Mouse (Mus musculus): ENCODE measurements at regions not wholly inside any gene's neighbourhood (a gene's known extent, or its start where the extent isn't known, plus 50 kb on each side); places are given as distances from the start of the nearest gene placed in this dataset.
A peak's percentile ranks its signal among the peaks of the same experiment; 100 is the strongest.
"Not testable (repeated sequence)": the region's sequence is repeated elsewhere in the genome, so short reads cannot be mapped to it uniquely, and the experiment has no call there.

GRCm38 (mm10) chr3:124069182-124069581 is 251.5 kb upstream of the Tram1l1 start:
- no peak overlapping the region for H3K4me2 ChIP-seq (replicated peaks; ENCODE audit: low read depth, low read length)
- ATAC-seq (ENCODE audit: low FRiP score, low TSS enrichment) = no peak
- no peaks in the 10 kb centered on the region for H3K9me3 ChIP-seq (ENCODE audit: low read length)
- no peaks in the 10 kb centered on the region for H3K27me3 ChIP-seq (ENCODE audit: insufficient read depth, low read length)
- H3K4me1 ChIP-seq (ENCODE audit: insufficient read depth, low read length) = no peaks in the 10 kb centered on the region
- no peaks in the 10 kb centered on the region for H3K36me3 ChIP-seq (ENCODE audit: insufficient read depth, low read length)
- H3K27ac ChIP-seq (ENCODE audit: low read length) = no peak overlapping the region
- H3K4me3 ChIP-seq (ENCODE audit: low read length) = no peak overlapping the region
- H3K9ac ChIP-seq (replicated peaks; ENCODE audit: low read length) = no peak overlapping the region
- WGBS = 85% methylated on average over 1 of the region's 1 CpGs

- H3K36me3 ChIP-seq (ENCODE audit: insufficient read depth, low read length) = no peaks in the 10 kb centered on the region
- no peaks in the 10 kb centered on the region for H3K4me1 ChIP-seq (ENCODE audit: insufficient read depth, low read length)
- no peak for ATAC-seq (ENCODE audit: low FRiP score, low TSS enrichment)
- no peak overlapping the region for H3K4me2 ChIP-seq (replicated peaks; ENCODE audit: low read depth, low read length)
- no peak overlapping the region for H3K27ac ChIP-seq (ENCODE audit: low read length)
- H3K9ac ChIP-seq (replicated peaks; ENCODE audit: low read length) = no peak overlapping the region
- H3K4me3 ChIP-seq (ENCODE audit: low read length) = no peak overlapping the region
- H3K27me3 ChIP-seq (ENCODE audit: insufficient read depth, low read length) = no peaks in the 10 kb centered on the region
- WGBS = 71% methylated on average over 6 of the region's 6 CpGs
- no peaks in the 10 kb centered on the region for H3K9me3 ChIP-seq (ENCODE audit: low read length)
These were observed 244.6 kb upstream of the Tram1l1 start for GRCm38 (mm10) chr3:124075974-124076606.

GRCm38 (mm10) chr3:124092404-124093121 is 228.1 kb upstream of the Tram1l1 start:
- Histone ChIP-seq H3K4me3 (ENCODE audit: low read length) (no peak overlapping the region), H3K9ac (replicated peaks; ENCODE audit: low read length) (no peak overlapping the region), H3K9me3 (ENCODE audit: low read length) (no peaks in the 10 kb centered on the region), H3K4me2 (replicated peaks; ENCODE audit: low read depth, low read length) (no peak overlapping the region), H3K27me3 (ENCODE audit: insufficient read depth, low read length) (no peaks in the 10 kb centered on the region), H3K36me3 (ENCODE audit: insufficient read depth, low read length) (no peaks in the 10 kb centered on the region), H3K4me1 (ENCODE audit: insufficient read depth, low read length) (peaks cover 3% of the 10 kb centered on the region; the same call in 1 of the 2 replicates), H3K27ac (ENCODE audit: low read length) (peak overlapping the region; percentile 62)
- peak; percentile 63; the same call in 1 of the 2 replicates for ATAC-seq (ENCODE audit: low FRiP score, low TSS enrichment)
- WGBS = 42% methylated on average over 9 of the region's 9 CpGs

- Histone ChIP-seq H3K9ac (replicated peaks; ENCODE audit: low read length) (no peak overlapping the region), H3K4me1 (ENCODE audit: insufficient read depth, low read length) (no peaks in the 10 kb centered on the region), H3K4me3 (ENCODE audit: low read length) (no peak overlapping the region), H3K27me3 (ENCODE audit: insufficient read depth, low read length) (no peaks in the 10 kb centered on the region), H3K27ac (ENCODE audit: low read length) (no peak overlapping the region), H3K4me2 (replicated peaks; ENCODE audit: low read depth, low read length) (no peak overlapping the region), H3K9me3 (ENCODE audit: low read length) (no peaks in the 10 kb centered on the region), H3K36me3 (ENCODE audit: insufficient read depth, low read length) (no peaks in the 10 kb centered on the region)
- ATAC-seq (ENCODE audit: low FRiP score, low TSS enrichment) = no peak
- WGBS = 76% methylated on average over 1 of the region's 1 CpGs
These were observed 206.7 kb upstream of the Tram1l1 start for GRCm38 (mm10) chr3:124113995-124114394.

- 75% methylated on average over 2 of the region's 2 CpGs for WGBS
- no peak overlapping the region for H3K4me3 ChIP-seq (ENCODE audit: low read length)
- no peak overlapping the region for H3K9ac ChIP-seq (replicated peaks; ENCODE audit: low read length)
- H3K36me3 ChIP-seq (ENCODE audit: insufficient read depth, low read length) = no peaks in the 10 kb centered on the region
- H3K4me2 ChIP-seq (replicated peaks; ENCODE audit: low read depth, low read length) = no peak overlapping the region
- no peaks in the 10 kb centered on the region for H3K27me3 ChIP-seq (ENCODE audit: insufficient read depth, low read length)
- H3K4me1 ChIP-seq (ENCODE audit: insufficient read depth, low read length) = no peaks in the 10 kb centered on the region
- no peak overlapping the region for H3K27ac ChIP-seq (ENCODE audit: low read length)
- no peak for ATAC-seq (ENCODE audit: low FRiP score, low TSS enrichment)
- no peaks in the 10 kb centered on the region for H3K9me3 ChIP-seq (ENCODE audit: low read length)
These were observed 164.4 kb upstream of the Tram1l1 start for GRCm38 (mm10) chr3:124156255-124156654.

- WGBS = 66% methylated on average over 6 of the region's 6 CpGs
- H3K27ac ChIP-seq (ENCODE audit: low read length) = no peak overlapping the region
- no peak overlapping the region for H3K4me3 ChIP-seq (ENCODE audit: low read length)
- H3K36me3 ChIP-seq (ENCODE audit: insufficient read depth, low read length) = no peaks in the 10 kb centered on the region
- H3K9me3 ChIP-seq (ENCODE audit: low read length) = no peaks in the 10 kb centered on the region
- H3K9ac ChIP-seq (replicated peaks; ENCODE audit: low read length) = no peak overlapping the region
- no peaks in the 10 kb centered on the region for H3K4me1 ChIP-seq (ENCODE audit: insufficient read depth, low read length)
- no peaks in the 10 kb centered on the region for H3K27me3 ChIP-seq (ENCODE audit: insufficient read depth, low read length)
- no peak overlapping the region for H3K4me2 ChIP-seq (replicated peaks; ENCODE audit: low read depth, low read length)
- ATAC-seq (ENCODE audit: low FRiP score, low TSS enrichment) = peak; percentile 57; the same call in 1 of the 2 replicates
These were observed 162.6 kb upstream of the Tram1l1 start for GRCm38 (mm10) chr3:124157858-124158655.

GRCm38 (mm10) chr3:124193331-124193730 is 127.3 kb upstream of the Tram1l1 start:
- H3K4me3 ChIP-seq (ENCODE audit: low read length); H3K4me2 ChIP-seq (replicated peaks; ENCODE audit: low read depth, low read length); H3K4me1 ChIP-seq (ENCODE audit: insufficient read depth, low read length); H3K27me3 ChIP-seq (ENCODE audit: insufficient read depth, low read length); H3K36me3 ChIP-seq (ENCODE audit: insufficient read depth, low read length); H3K27ac ChIP-seq (ENCODE audit: low read length); H3K9ac ChIP-seq (replicated peaks; ENCODE audit: low read length); H3K9me3 ChIP-seq (ENCODE audit: low read length): not testable (repeated sequence)
- ATAC-seq (ENCODE audit: low FRiP score, low TSS enrichment) = peak; percentile 51; the same call in 1 of the 2 replicates
- WGBS = 53% methylated on average over 6 of the region's 6 CpGs

GRCm38 (mm10) chr3:124200226-124200940 is 120.3 kb upstream of the Tram1l1 start:
- H3K4me3 ChIP-seq (ENCODE audit: low read length); H3K9ac ChIP-seq (replicated peaks; ENCODE audit: low read length); H3K36me3 ChIP-seq (ENCODE audit: insufficient read depth, low read length); H3K27me3 ChIP-seq (ENCODE audit: insufficient read depth, low read length); H3K4me1 ChIP-seq (ENCODE audit: insufficient read depth, low read length); H3K9me3 ChIP-seq (ENCODE audit: low read length); H3K27ac ChIP-seq (ENCODE audit: low read length); H3K4me2 ChIP-seq (replicated peaks; ENCODE audit: low read depth, low read length): not testable (repeated sequence)
- WGBS = 56% methylated on average over 9 of the region's 9 CpGs
- peak; percentile 86 for ATAC-seq (ENCODE audit: low FRiP score, low TSS enrichment)

- WGBS = 83% methylated on average over 2 of the region's 2 CpGs
- no peak overlapping the region for H3K9ac ChIP-seq (replicated peaks; ENCODE audit: low read length)
- no peak overlapping the region for H3K4me3 ChIP-seq (ENCODE audit: low read length)
- H3K4me2 ChIP-seq (replicated peaks; ENCODE audit: low read depth, low read length) = no peak overlapping the region
- no peaks in the 10 kb centered on the region for H3K36me3 ChIP-seq (ENCODE audit: insufficient read depth, low read length)
- ATAC-seq (ENCODE audit: low FRiP score, low TSS enrichment) = no peak
- no peak overlapping the region for H3K27ac ChIP-seq (ENCODE audit: low read length)
- no peaks in the 10 kb centered on the region for H3K9me3 ChIP-seq (ENCODE audit: low read length)
- H3K4me1 ChIP-seq (ENCODE audit: insufficient read depth, low read length) = no peaks in the 10 kb centered on the region
- no peaks in the 10 kb centered on the region for H3K27me3 ChIP-seq (ENCODE audit: insufficient read depth, low read length)
These were observed 103.5 kb upstream of the Tram1l1 start for GRCm38 (mm10) chr3:124217131-124217530.

Measured in kidney, embryonic 16.5 days (tissue).